Mouse (Mus musculus) G1E (cell line): ENCODE data around the gene Prtn3. TPM values are rescaled to one million over a fixed set of nuclear protein-coding genes. Genes with fewer than 3 reads are reported as not detected.

Experiments used
- ATAC-seq: 2 replicates; pipeline ENCODE4 v1.8.0; 2016; ENCODE audit warnings: mild to moderate bottlenecking; ENCODE audit not compliant: insufficient number of reproducible peaks, poor library complexity, low FRiP score, severe bottlenecking; ENCODE audit errors: extremely low read depth
- DNase-seq: peaks from one replicate; pipeline ENCODE4 v3.0.0; 2012; ENCODE audit warnings: low spot score
- H3K27me3 ChIP-seq: 2 replicates; pipeline ENCODE4 v1.6.1; 2012; ENCODE audit warnings: mild to moderate bottlenecking, low read length, inconsistent platforms; ENCODE audit not compliant: insufficient read depth
- H3K36me3 ChIP-seq: replicated peaks from 2 replicates; pipeline ENCODE3; 2012; ENCODE audit warnings: mild to moderate bottlenecking, inconsistent platforms
- H3K4me1 ChIP-seq: 2 replicates; pipeline ENCODE4 v1.6.1; 2012; ENCODE audit warnings: low read depth, low read length, inconsistent platforms, mixed read lengths; ENCODE audit not compliant: insufficient read depth
- H3K4me3 ChIP-seq: 2 replicates; pipeline ENCODE4 v1.5.1; 2012; ENCODE audit warnings: low read depth, mild to moderate bottlenecking, inconsistent platforms, low read length, moderate library complexity, mixed read lengths
- H3K9me3 ChIP-seq: replicated peaks from 2 replicates; pipeline ENCODE4 v1.6.1; 2012; ENCODE audit warnings: inconsistent platforms
- CTCF ChIP-seq: IDR thresholded peaks from 2 replicates; pipeline ENCODE4 v1.5.1; 2012; ENCODE audit warnings: low read depth, low read length, inconsistent platforms, mixed read lengths
- GATA1 ChIP-seq: IDR thresholded peaks from 2 replicates; pipeline ENCODE4 v1.6.1; 2012; ENCODE audit warnings: borderline replicate concordance, low read length, inconsistent platforms, mixed read lengths
- GATA2 ChIP-seq: IDR thresholded peaks from 2 replicates; pipeline ENCODE4 v1.6.1; 2012; ENCODE audit warnings: low read depth, low read length, inconsistent platforms, borderline replicate concordance
- POLR2AphosphoS5 ChIP-seq: IDR thresholded peaks from 2 replicates; pipeline ENCODE4 v1.6.1; 2012; ENCODE audit warnings: low read depth, low read length, inconsistent platforms; ENCODE audit not compliant: insufficient replicate concordance
- TAL1 ChIP-seq: conservative IDR thresholded peaks from 2 replicates; pipeline ENCODE4 v1.6.1; 2012; ENCODE audit warnings: low read depth, low read length, inconsistent platforms, mixed read lengths
- polyA plus RNA-seq: library from polyadenylated mRNA; stranded (reverse); fragments of >175 nt; gene quantifications from 2 replicates; pipeline ENCODE4 v1.2.3, GENCODE M21; 2012
- total RNA-seq, 2 experiments: library from RNA; stranded (forward) in 1 of 2; stranded (reverse) in 1 of 2; fragments of 200-1000 nt in 1 of 2; fragments of >200 nt in 1 of 2; fragmentation: Nextera tagmentation in 1 of 2; gene quantifications; 2 replicates each; pipeline ENCODE4 v1.2.3; 2014 to 2017

The Prtn3 gene
- total and polyA plus RNA-seq, 3 experiments, result 0.49 to 2.0 TPM; not detected in 1

DNA sequence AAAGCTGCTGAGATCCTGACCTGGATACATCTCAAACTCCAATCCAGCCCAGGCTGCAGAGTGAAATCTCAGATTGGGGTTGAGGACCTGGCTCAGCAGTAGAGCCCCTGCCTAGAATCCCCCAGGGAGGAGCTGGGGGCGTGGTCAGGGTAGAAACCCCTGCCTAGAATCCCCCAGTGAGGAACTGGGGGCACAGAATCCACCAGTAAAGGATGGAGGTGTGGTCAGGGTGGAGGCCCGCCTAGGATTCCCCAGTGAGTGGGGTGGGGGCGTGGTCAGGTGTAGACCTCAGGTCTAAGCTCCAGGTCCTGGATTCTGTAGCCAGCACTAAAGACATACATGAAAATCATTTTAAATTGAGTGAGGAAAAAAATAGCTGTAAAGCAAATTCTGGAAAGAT lies 1.4 kb upstream of the Prtn3 start:
- DNase-seq, result no peak
- Histone ChIP-seq H3K4me1 (peaks cover 37% of the 10 kb centered on the region), H3K36me3 (no peaks in the 10 kb centered on the region), H3K9me3 (no peaks in the 10 kb centered on the region), H3K27me3 (peaks cover 54% of the 10 kb centered on the region), H3K4me3 (no peak overlapping the region)
- no peak for ATAC-seq
- TF ChIP-seq TAL1 (no peak), CTCF (no peak), GATA2 (no peak), POLR2AphosphoS5 (no peak), GATA1 (no peak)

GRCm38 (mm10) chr10:79873313-79873712 lies 963 bp upstream of the Prtn3 start:
- no peak for ATAC-seq
- no peaks in the 10 kb centered on the region for H3K36me3 ChIP-seq
- DNase-seq, result no peak
- TF ChIP-seq TAL1, result no peak
- no peak for TF ChIP-seq GATA2
- TF ChIP-seq GATA1, result no peak
- no peak for TF ChIP-seq CTCF
- TF ChIP-seq POLR2AphosphoS5, result no peak
- no peaks in the 10 kb centered on the region for H3K9me3 ChIP-seq
- peaks cover 54% of the 10 kb centered on the region for H3K27me3 ChIP-seq
- no peak overlapping the region for H3K4me3 ChIP-seq
- peaks cover 41% of the 10 kb centered on the region for H3K4me1 ChIP-seq

DNA sequence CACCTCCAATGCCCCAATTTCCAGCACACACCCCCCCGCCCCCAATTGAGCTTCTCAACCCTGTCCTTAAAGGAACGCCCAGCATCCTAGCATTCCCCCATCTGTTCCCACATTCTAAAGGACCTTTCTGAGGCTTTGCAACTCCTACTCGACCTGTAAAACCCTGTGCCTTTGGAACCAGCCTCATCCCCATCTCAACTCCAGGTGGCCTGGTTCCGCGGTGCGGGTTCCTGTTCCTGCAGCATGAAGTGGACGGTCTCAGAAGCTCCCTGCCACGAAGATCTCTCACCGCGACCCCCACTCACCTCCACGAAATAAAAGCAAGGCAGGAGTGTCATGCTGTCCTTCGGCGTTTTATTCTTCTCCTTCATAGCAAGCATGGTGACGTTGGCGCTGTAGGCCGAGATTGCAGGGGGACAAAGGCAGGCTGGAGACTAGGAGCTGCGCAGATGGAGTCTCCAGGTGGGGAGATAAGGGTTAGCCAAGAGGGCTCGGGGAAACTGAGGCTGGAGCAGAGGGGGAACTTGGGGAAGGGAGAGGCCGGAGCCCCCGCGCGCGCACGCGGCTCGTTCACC lies 474 bp upstream of the Prtn3 start:
- Histone ChIP-seq H3K27me3 (peaks cover 54% of the 10 kb centered on the region), H3K4me3 (peak overlapping the region; percentile 60; the same call in 1 of the 2 replicates), H3K36me3 (no peaks in the 10 kb centered on the region), H3K9me3 (no peaks in the 10 kb centered on the region), H3K4me1 (peaks cover 43% of the 10 kb centered on the region)
- DNase-seq (no peak), ATAC-seq (no peak)
- TF ChIP-seq CTCF, result no peak
- no peak for TF ChIP-seq GATA2

DNA sequence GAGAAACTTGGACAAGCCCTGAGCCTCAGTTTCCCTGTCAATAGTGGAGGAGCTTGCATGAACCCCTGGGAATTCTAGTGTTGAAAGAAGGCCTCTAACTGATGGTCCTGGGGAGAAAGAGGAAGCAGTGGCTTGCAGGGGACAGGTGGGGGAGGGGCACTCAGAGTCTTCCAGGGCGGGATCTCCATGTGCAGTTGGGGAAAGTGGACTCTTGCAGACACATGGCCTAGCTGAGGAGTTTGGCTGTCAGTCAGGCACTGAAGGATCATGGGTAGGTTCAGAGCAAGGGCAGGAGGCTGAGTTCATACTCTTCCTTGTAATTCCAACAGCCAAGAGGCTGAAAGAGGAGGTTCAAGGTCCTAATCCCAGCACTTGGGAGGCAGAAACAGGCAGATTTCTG lies 2.9 kb downstream of the Prtn3 start:
- ATAC-seq (peak; percentile 60), DNase-seq (peak; percentile 91)
- Histone ChIP-seq H3K36me3 (no peaks in the 10 kb centered on the region), H3K4me1 (peaks cover 74% of the 10 kb centered on the region), H3K4me3 (peak overlapping the region; percentile 52; the same call in 1 of the 2 replicates), H3K27me3 (peaks cover 52% of the 10 kb centered on the region), H3K9me3 (no peaks in the 10 kb centered on the region)
- TF ChIP-seq POLR2AphosphoS5, result no peak
- no peak for TF ChIP-seq TAL1
- no peak for TF ChIP-seq GATA2
- TF ChIP-seq GATA1, result no peak
- TF ChIP-seq CTCF, result no peak

DNA sequence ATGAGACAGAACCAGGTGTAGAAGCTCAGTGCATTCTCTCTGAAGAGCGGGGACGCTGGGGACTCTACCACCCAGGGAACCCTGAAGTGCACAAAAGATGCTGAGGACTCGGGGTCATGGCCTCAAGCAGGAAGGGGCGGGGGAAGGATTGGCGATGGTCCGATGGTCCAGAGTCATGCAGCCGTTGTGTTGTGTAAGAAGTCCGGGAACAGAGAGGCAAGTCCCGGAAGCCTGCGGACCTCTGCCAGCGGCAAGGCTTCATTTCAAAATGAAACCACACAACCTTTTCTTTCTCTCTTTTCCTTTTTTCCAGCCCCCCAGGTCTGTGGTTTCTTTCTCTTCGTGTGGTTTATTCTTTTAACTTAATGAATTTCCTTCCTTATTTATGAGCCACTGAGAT lies 3.5 kb downstream of the Prtn3 start:
- no peak for DNase-seq
- Histone ChIP-seq H3K9me3 (no peaks in the 10 kb centered on the region), H3K4me1 (peaks cover 77% of the 10 kb centered on the region), H3K4me3 (no peak overlapping the region; the same call in 1 of the 2 replicates), H3K36me3 (no peaks in the 10 kb centered on the region), H3K27me3 (peaks cover 53% of the 10 kb centered on the region)
- TF ChIP-seq GATA1 (no peak), POLR2AphosphoS5 (no peak)
- ATAC-seq, result no peak

DNA sequence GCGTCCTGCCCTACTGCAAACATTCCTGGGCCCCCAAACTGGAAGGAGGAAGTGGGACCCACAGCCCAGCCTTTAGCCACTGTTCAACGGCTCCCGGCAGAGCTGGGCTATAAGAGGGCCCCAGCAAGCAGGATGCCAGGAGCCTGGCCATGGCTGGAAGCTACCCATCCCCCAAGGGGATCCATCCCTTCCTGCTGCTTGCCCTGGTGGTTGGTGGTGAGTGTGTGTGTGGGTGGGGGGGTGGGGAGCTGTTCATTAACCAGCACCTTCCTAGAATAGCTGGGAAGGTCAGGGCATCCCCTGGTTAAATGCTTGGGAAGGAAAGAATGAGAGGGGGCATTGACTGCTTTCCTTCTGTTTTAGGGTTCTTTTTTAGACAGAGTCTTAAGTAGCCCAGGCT lies 5.3 kb downstream of the Prtn3 start:
- ATAC-seq (no peak), DNase-seq (no peak)
- Histone ChIP-seq H3K4me3 (no peak overlapping the region), H3K4me1 (peaks cover 83% of the 10 kb centered on the region), H3K9me3 (no peaks in the 10 kb centered on the region), H3K36me3 (no peaks in the 10 kb centered on the region), H3K27me3 (peaks cover 43% of the 10 kb centered on the region)
- TF ChIP-seq GATA1 (no peak), TAL1 (no peak), POLR2AphosphoS5 (no peak), GATA2 (no peak), CTCF (no peak)
